Mouse (Mus musculus) ES-E14 (cell line): ENCODE measurements around the gene Kcnc1. TPM values are rescaled to one million over a fixed set of nuclear protein-coding genes. Genes with fewer than 3 reads are reported as not detected.
A peak's percentile ranks its signal among the peaks of the same experiment; 100 is the strongest.

Experiments
- DNase-seq: peaks from one replicate; pipeline ENCODE4 v3.0.0-alpha.2; 2013; ENCODE audit warnings: low read depth, low spot score
- H3K27ac ChIP-seq: 2 replicates; pipeline ENCODE4 v1.5.1; 2012; ENCODE audit warnings: low read depth, mild to moderate bottlenecking, low read length, moderate library complexity, mixed read lengths; ENCODE audit not compliant: poor library complexity, insufficient read depth, severe bottlenecking
- H3K36me3 ChIP-seq: 2 replicates; pipeline ENCODE4 v1.6.1; 2012; ENCODE audit warnings: mild to moderate bottlenecking, low read length, moderate library complexity, mixed read lengths; ENCODE audit not compliant: control insufficient read depth, poor library complexity, insufficient read depth, severe bottlenecking
- H3K4me1 ChIP-seq, 2 experiments: fragments of 150-350 bp in 1 of 2; sonication (generic) in 1 of 2; 2 replicates each; pipeline ENCODE4 v1.6.1; 2012; ENCODE audit warnings: low read length in 2 of 2, mild to moderate bottlenecking in 1 of 2, mixed read lengths in 1 of 2; ENCODE audit not compliant: control insufficient read depth in 2 of 2, insufficient read depth in 2 of 2, poor library complexity in 1 of 2
- H3K4me3 ChIP-seq, 2 experiments: fragments of 150-350 bp in 1 of 2; sonication (generic) in 1 of 2; 2 replicates each; pipeline ENCODE4 v1.5.1; 2012; ENCODE audit warnings: low read length in 2 of 2, low read depth in 1 of 2, mild to moderate bottlenecking in 1 of 2, mixed read lengths in 1 of 2; ENCODE audit not compliant: insufficient read depth in 1 of 2, poor library complexity in 1 of 2, severe bottlenecking in 1 of 2
- H3K9ac ChIP-seq: 2 replicates; pipeline ENCODE4 v1.6.1; 2012; ENCODE audit warnings: low read depth, mild to moderate bottlenecking, low read length, mixed read lengths; ENCODE audit not compliant: poor library complexity, insufficient read depth, severe bottlenecking
- H3K9me3 ChIP-seq: fragments of 150-350 bp; sonication (generic); 2 replicates; pipeline ENCODE4 v1.6.1; 2012; ENCODE audit warnings: low read depth, mild to moderate bottlenecking, low read length; ENCODE audit not compliant: control insufficient read depth, insufficient read depth
- CHD2 ChIP-seq: IDR thresholded peaks from 2 replicates; pipeline ENCODE4 v1.6.1; 2014; ENCODE audit warnings: mild to moderate bottlenecking, low read depth, low read length, inconsistent platforms
- HCFC1 ChIP-seq: IDR thresholded peaks from 2 replicates; pipeline ENCODE4 v1.6.1; 2012; ENCODE audit warnings: low read length, inconsistent platforms, borderline replicate concordance; ENCODE audit not compliant: insufficient read depth
- MAFK ChIP-seq: IDR thresholded peaks from 2 replicates; pipeline ENCODE4 v1.6.1; 2014; ENCODE audit warnings: mild to moderate bottlenecking, low read depth, low read length, inconsistent platforms; ENCODE audit not compliant: insufficient read depth
- ZC3H11A ChIP-seq: IDR thresholded peaks from 2 replicates; pipeline ENCODE4 v1.6.1; 2012; ENCODE audit warnings: low read depth, mild to moderate bottlenecking, inconsistent platforms, low read length, borderline replicate concordance
- ZNF384 ChIP-seq: IDR thresholded peaks from 2 replicates; pipeline ENCODE4 v1.6.1; 2012; ENCODE audit warnings: low read depth, low read length, inconsistent platforms
- in situ Hi-C, 2 experiments: fragments of 600-800 bp; cut with MboI; formaldehyde crosslinking; loops; one replicate each; pipeline ENCODE4 v1.15.1; 2025; ENCODE audit warnings: low sequenced_read_pairs in 2 of 2, inconsistent platforms in 1 of 2; ENCODE audit not compliant: unreplicated experiment in 2 of 2
- total RNA-seq: library from RNA; depleted of rRNA; stranded (reverse); fragments of 300-350 nt; gene quantifications from 2 replicates; pipeline ENCODE4 v1.2.3, GENCODE M21; 2012

Kcnc1 gene
- total RNA-seq, 1 experiment, result 0.18 TPM

- no peak overlapping the region for H3K4me3 ChIP-seq
- in situ Hi-C loops, result no loop called here
- no peak for DNase-seq
- H3K9ac ChIP-seq, result no peak overlapping the region
- no peaks in the 10 kb centered on the region for H3K36me3 ChIP-seq
- no peaks in the 10 kb centered on the region for H3K4me1 ChIP-seq
- TF ChIP-seq ZNF384, result no peak
- no peak for TF ChIP-seq ZC3H11A
- no peak for TF ChIP-seq HCFC1
- no peak for TF ChIP-seq CHD2
- TF ChIP-seq MAFK, result no peak
- no peaks in the 10 kb centered on the region for H3K9me3 ChIP-seq
- H3K27ac ChIP-seq, result no peak overlapping the region
These were observed 25.2 kb downstream of the Kcnc1 start for GRCm38 (mm10) chr7:46421535-46421934.

- in situ Hi-C loops, result no loop called here
- DNase-seq, result no peak
- Histone ChIP-seq H3K9me3 (no peaks in the 10 kb centered on the region), H3K4me3 (no peak overlapping the region), H3K9ac (no peak overlapping the region), H3K27ac (no peak overlapping the region), H3K36me3 (no peaks in the 10 kb centered on the region), H3K4me1 (no peaks in the 10 kb centered on the region)
- TF ChIP-seq CHD2 (no peak), HCFC1 (no peak), ZC3H11A (no peak), MAFK (no peak), ZNF384 (no peak)
These were observed 25.9 kb downstream of the Kcnc1 start for GRCm38 (mm10) chr7:46422052-46422763.

- Histone ChIP-seq H3K27ac (no peak overlapping the region), H3K4me3 (no peak overlapping the region)
- TF ChIP-seq ZNF384 (no peak), HCFC1 (no peak), ZC3H11A (no peak), MAFK (no peak), CHD2 (no peak)
These were observed 26.6 kb downstream of the Kcnc1 start for GRCm38 (mm10) chr7:46422764-46423412.

GRCm38 (mm10) chr7:46423951-46424350 is 27.7 kb downstream of the Kcnc1 start:
- no peak overlapping the region for H3K4me3 ChIP-seq

More at GRCm38 (mm10) chr7:46422764-46423412, 26.6 kb downstream of the Kcnc1 start:
- in situ Hi-C loops, result no loop called here
- no peaks in the 10 kb centered on the region for H3K36me3 ChIP-seq
- peak; percentile 49 for DNase-seq
- H3K9ac ChIP-seq, result no peak overlapping the region
- H3K4me1 ChIP-seq, result no peaks in the 10 kb centered on the region
- H3K9me3 ChIP-seq, result no peaks in the 10 kb centered on the region

More at GRCm38 (mm10) chr7:46423951-46424350, 27.7 kb downstream of the Kcnc1 start:
- Histone ChIP-seq H3K9ac (no peak overlapping the region), H3K27ac (no peak overlapping the region), H3K36me3 (no peaks in the 10 kb centered on the region), H3K9me3 (no peaks in the 10 kb centered on the region), H3K4me1 (no peaks in the 10 kb centered on the region)
- TF ChIP-seq CHD2 (no peak), MAFK (no peak), ZNF384 (no peak), HCFC1 (no peak), ZC3H11A (no peak)
- in situ Hi-C loops, result no loop called here
- no peak for DNase-seq
